Mouse (Mus musculus) liver, embryonic 14.5 days (tissue): ENCODE results near the gene Ly6g5c.

Source experiments
- CTCF ChIP-seq: IDR thresholded peaks from 2 replicates; pipeline ENCODE4 v1.5.1; 2016; ENCODE audit warnings: antibody characterized with exemption, low read depth, control low read depth
- EP300 ChIP-seq: IDR thresholded peaks from 2 replicates; pipeline ENCODE4 v1.6.1; 2016; ENCODE audit warnings: antibody characterized with exemption, low read depth

DNA sequence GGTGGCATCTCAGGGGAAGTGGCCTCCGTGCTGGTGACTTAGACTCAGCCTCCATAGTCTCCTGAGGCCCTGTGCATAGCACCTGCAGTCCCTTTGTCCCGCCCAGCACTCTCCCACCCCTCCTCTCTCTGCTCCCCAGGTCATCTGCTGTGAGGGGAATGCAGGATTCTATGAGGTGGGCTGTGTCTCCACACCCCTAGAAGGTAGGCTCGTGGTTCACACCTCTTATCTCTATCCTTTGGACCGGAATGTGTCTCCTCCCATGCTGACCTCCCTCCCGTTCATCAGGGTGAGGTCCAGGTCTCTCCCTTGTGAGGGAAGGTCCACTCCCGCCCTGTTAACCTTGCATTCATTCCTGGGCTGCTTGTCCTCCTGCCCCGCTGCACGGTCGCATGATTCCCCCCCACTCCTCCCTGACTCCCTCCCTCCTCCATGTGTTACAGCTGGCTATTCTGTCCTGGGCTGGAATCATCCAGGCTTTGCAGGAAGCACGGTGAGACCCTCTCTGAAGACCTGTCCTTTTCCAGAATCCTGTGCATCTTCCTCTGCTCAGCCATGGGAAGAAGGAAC lies 7.8 kb upstream of the Ly6g5c start:
- TF ChIP-seq EP300, result no peak
- no peak for TF ChIP-seq CTCF
